Mouse (Mus musculus) neural tube, embryonic 10.5 days (tissue): ENCODE measurements around the gene Cd9.

Experiments used
- DNase-seq: peaks from one replicate; pipeline ENCODE4 v3.0.0-alpha.2; 2017; ENCODE audit warnings: low spot score; ENCODE audit errors: extremely low spot score

Cd9 gene

DNA sequence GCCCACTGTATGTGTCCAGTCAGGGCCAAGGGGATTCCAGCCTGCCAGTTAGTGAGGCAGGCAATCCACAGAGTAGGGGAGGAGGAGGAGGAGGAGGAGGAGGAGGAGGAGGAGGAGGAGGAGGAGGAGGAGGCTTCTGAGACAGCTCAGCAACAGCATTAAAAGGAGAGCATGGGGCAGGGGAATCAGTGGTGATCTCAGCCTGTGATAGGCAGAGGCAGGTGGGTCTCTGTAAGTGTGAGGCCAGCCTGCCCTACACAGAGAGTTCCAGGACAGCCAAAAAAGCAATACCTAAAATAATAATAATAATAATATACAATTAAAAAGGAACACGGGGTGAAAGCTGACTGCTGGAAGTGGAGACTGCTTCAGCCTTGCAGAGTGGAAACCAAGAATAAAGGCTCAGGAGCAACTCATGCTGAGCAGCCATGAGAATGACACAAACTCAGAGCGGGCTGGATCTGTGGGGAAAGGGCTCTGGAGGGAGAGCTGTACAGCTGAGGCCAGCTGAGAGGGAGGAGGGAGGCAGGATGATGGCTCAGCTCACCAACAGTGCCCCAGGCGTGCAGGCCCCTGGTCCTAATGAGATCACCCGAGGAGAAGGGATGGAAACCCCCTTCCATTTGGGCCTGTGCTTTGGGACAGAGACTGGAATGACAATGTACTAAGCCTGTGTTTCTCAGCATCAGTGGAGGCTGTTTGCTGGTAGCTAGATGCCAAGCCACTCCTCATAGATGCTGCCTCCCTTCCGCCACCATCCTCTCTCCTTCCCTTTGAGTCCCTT, 59.7 kb downstream of the Cd9 start:
- no peak for DNase-seq

DNA sequence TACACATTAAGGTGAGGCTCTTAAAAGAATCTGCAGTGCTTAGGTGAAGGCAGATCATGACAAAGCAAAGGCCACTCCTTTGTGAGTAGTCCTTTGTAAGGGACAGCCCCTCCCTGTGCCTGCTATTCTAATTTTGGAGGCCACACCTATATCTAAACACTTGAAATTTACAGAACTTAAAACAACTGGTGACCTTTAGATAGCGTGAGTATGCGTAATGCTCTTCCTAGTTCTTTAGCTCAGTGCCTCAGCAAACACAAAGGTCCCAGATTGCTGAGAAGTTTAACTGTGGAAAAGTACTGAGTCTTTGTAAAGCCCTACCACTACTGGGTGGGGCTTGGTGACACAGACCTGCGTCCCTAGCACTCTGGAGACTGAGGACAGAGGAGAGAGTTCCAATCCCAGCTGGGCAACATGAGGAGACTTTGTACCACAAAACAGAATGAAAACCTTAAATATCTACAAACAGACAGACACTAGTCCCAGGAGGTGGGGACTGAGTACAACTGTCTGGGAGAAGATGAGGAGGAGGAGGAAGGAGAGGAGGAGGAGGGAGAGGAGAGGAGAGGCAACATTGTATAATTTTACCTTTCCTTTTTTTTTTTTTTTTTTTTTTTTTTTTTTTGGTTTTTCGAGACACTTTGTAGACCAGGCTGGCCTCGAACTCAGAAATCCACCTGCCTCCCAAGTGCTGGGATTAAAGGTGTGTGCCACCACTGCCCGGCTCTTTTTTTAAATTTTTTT, 60.7 kb downstream of the Cd9 start:
- DNase-seq = no peak

DNA sequence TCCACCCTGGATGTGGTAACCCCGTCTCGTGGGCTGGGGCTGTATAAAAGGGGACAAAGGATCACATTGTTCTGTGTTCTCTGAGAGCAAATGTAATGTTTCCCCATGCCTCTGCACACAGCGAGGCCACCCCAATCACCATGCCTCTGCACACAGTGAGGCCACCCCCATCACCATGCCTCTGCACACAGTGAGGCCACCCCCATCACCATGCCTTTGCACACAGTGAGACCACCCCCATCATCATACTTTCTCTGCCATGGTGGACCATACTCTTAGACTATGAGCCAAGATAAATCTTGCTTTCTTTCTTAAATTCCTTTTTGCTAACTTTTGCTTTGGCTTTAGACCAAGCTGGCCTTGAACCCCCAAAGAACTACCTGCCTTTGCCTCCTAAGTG, 61.3 kb downstream of the Cd9 start:
- no peak for DNase-seq

DNA sequence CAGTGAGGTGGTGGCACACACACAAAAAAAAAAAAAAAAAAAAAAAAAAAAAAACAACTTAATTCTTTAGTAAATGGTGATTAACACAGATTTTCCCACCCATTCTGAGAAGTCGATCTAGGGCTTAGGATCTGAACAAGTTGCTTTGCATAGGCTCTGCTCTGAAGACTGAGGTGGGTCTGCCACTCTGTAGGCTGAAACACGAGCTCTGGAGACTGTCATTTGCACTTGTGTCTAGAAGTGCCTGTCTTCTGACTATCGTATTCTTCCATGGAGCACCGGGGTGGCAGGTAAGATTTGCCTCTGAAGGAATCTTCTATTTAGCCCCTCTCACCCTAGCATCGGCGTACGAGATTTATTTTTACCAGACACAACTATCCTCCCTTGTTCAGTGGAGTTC, 62.1 kb downstream of the Cd9 start:
- DNase-seq = no peak

DNA sequence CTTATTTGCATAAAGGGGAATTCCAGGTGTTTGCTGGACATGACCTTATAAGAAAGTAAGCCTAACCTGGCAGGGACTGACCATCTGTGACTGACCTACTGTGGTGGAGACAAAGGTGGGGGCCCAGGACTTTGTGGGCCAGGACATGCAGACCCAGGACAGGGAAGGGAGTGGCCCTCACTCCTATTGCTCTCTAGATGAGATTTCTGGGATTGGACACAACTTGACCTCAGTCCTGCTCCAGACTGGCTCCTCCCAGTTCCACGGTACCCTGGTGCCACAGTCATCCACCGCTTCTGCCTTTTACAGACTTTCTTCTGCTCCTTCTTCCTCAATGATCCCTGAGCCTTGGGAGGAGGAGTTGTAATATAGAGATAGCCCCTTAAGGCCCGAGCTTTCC, 63.6 kb downstream of the Cd9 start:
- DNase-seq = no peak

DNA sequence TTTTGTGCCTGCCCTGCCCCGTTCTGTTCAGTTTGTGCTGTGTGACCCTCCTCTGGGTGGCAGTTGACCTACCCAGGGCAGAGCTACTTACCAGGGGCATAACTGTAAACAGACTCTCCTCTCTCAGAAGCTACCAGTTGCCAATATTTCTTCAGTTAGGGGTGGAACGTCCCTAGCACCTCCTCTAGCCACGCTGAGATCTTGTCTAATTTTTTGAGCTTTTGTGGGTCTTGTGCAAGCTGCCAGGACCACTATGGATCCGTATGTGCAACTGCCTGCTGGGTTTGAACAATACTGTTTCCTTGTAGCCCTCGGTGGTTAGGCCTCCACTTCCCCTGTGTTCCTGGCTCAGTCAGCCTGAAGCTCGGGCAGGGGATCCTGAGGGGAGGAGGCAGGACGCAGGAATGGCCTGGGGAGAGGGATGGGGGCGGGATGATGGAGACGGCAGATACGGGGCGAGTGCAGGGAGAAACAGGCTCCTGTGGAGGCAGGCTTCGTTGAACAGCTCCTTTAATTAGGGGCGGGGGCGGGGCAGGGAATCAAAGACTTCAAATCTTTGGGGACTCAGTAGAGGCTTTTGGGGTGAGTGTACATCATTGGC, 64.1 kb downstream of the Cd9 start:
- DNase-seq = no peak

DNA sequence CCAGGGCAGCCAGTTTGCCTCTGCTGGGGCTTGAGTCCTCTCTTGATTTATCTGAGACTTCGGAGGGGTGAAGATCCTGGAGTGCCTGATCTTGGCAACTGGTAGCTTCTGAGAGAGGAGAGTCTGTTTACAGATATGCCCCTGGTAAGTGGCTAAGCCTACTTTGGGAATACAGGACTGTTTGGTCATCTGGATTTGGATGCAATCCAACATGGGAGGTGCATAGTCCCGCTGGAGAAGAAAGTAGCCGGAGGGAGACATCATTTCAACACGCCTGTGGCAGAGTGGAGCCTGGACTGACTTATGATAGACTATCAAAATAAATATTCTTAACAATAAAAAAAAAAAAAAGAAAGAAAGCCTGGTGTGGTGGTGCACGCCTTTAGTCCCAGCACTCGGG, 64.8 kb downstream of the Cd9 start:
- DNase-seq = no peak

DNA sequence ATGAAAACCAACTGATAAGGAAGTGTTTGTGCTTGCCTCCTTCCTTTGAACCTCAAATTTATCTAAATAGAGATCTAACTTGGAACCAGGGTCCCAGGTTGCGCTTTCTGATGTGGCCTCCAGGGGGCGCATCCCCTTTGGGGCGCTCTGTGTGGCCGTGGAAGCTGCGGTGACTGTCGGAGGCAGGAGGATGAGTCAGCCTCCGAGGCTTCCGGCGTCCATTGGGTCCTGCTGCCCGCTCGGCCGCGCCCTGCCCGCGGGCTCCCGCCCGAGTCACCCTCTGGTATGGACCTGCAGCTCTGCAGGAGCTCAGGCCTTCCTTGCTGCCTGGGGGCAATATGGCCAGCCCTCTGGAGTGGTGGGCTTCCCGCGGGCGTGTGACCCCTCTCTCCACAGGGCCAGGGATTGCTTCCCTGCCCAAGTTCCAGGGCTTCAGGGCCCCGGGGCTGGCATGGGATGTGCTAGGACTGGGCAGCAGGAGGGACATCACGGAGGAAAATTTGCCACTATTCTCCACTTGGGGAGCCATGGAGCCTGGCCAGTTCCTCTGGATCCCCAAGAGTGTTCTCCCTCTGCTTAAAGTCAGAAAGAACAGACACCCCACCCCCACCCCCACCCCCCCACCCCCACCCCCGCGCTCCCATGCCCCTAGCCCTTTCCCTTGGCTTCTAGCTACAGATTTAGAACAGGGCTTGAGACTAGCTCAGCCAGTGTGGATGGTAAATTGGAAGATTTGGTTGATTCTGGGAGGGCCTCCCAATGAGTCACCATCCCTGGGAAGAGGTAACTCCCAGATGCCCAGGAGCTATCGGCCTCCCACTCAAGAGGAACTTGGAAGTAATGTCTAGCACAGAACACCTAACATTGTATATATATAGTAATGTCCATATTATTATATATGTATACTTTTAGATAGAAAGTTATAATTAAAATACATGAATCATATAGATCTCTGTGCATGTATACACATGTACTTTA, 67.9 kb downstream of the Cd9 start:
- DNase-seq = peak; percentile 91

DNA sequence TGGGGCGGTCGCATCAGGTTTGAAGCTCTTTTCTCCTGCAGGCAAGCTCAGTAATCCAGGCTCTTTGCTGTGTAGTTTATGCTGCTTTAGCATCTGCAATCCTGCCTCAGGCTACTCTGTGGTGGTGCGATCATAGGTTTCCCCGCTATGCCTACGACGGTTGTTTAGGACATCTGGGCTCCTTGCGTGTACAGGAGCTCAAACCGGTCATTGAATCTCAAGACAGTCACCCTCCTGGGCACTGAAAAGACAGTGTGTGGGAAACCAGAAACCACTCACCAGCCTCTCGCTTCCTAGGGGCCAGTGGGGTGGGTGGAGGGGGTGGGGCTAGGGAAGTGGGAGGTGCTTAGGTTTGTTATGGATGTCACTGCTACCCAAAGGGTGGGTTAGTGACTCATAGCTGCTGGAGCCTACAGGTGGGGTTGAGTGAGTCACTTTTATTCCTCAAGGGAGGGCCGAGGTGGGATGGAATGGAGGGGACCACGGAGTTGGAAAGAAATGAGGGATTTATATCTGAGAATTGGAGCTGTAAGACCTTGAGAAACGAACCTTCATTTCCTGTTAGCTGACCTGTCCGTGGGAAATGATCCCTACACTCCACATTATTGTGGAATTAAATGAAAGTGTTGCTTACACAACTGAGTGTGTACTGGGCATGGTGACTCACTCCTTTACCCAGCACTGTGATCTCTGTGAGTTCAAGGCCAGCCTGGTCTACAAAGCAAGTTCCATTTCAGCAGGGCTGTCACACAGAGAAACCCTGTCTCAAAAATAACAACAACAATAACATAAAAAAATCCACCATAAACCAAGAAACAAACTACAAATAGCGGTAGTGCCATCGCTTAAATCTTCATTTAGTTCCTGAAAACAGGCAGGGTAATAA, 69.1 kb downstream of the Cd9 start:
- no peak for DNase-seq

DNA sequence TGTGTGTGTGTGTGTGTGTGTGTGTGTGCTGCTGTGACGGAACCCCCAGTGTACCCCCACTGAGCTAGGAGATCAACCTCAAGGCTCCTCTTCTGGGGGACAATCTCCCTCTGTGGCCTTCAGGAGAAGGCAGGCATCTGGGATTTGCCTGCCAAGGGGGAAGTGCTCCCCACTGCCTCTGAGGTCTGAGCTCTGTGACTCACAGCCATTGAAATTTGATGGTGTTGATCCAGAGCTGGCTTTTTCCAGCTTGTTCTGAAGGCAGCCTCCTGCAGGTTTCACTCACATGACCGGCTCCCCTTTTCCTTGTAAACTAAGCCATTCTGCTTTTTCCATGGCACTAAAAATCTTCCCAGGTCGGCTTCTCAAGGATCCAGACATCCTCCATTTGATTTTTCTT, 70.4 kb downstream of the Cd9 start:
- no peak for DNase-seq

DNA sequence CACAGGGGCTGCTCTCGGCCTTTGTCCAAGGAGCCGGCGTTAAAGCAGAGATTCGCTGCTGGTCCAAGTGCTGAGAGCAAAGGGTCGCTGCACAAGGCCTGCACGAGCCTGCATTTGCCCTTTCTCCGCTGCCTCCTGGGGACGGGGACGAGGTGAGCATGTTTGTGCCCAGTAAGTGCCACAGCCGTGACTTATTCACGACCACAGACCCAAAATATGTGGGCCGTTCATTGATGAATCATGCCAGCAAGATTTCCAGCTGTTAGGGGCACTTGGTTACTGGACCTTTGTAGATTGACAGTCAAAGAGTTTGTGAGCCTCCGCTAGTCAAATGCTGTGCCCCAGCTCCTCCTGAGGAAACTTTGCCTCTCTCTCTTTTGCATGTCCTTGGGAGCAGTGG, 71.1 kb downstream of the Cd9 start:
- no peak for DNase-seq

DNA sequence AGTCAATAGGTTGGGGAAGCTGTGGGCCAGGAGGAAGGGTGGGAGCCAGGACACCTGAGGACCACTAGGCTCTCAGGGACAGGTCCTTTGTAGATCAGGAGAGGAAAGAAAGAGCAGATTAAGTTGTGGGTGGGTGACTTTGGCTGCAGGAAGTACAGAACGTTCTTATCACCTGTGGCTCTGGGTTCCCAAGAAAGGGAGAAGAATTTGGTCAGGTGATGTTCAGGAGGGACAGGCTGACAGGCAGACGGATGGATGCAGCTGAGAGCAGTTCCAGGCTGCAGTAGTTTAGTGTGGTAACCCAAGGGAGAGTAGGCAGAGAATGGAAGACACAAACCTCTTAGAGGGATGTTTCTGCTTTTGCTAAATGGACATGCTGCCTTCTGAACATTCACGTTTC, 71.5 kb downstream of the Cd9 start:
- no peak for DNase-seq

DNA sequence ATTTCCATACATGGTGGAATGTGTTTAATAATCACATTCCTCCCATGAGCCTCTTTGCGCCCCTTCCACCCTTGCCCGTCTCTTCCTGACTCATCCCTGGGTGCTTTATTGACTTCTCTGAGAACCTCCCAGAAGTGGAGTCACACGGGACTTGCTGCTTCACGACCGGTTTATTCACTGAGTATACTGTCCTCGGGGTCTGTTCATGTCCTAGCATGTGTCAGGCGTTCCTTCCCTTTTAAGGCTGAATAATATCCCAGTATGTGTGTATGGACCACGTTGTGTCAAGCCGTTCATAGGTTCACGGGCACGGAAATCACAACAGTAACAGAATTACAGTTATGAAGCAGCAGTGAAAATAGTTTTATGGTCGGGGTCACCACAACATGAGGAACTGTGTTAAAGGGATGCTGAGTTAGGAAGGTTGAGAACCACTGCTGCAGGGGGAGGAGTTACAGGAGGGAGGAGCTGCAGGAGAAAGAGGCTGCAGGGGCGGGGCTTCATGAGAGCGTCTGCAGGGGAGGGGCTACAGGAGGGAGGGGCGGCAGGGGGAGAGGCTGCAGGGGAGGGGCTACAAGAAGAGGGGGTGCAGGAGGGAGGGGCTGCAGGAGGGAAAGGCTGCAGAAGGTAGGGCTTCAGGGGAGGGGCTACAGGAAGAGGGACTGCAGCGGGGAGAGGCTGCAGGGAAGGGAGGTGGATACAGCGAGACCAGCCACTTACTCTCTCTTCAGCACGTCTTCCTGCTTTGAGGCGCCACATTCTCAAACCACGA, 72.4 kb downstream of the Cd9 start:
- peak; percentile 71 for DNase-seq

DNA sequence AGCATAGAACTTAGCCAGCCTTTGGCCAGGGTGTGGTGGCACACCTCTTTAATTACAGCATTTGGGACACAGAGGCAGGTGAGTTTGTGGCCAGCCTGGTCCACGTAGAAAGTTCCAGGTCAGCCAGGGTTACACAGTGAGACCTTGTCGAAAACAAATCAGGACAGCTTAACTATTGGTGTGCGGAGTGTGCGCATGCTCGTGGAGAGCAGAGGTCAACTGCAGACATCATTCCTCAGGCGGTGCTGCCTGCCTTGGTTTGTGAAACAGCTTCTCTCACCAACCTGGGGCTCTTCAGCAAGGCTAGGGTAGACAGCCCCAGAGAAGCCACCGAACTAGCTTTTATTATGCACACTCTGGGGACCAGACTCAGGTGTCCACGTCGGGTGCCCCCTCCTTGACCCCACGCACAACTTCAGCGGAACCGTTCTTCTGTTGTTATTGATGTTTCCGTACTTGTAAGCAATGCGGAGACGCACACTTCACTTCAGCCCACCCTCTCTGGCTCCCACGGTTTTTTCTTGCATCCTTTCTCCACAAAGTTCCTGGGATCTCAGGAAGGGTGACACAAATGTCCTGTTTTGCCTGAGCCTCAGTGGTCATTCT, 74.0 kb downstream of the Cd9 start:
- no peak for DNase-seq

DNA sequence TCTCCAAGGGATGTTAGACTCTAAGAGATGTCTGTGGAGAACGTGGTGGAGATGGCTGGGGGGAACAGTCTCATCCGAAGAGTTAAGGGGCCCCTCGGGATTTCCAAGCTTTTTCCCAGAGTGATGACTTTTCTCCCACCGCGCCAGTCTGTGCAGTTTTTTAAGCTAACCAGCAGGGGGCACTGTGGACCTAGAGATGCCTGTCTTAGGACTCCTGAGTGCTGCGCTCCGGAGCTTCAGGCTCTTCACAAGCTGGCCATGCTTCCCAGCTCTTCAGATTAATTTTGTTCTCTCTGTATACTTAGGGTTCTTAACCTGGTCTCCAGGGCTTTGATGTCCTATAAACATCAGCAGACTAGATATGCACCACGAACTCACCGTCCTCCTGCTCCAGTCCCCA, 75.8 kb downstream of the Cd9 start:
- DNase-seq = peak; percentile 85

DNA sequence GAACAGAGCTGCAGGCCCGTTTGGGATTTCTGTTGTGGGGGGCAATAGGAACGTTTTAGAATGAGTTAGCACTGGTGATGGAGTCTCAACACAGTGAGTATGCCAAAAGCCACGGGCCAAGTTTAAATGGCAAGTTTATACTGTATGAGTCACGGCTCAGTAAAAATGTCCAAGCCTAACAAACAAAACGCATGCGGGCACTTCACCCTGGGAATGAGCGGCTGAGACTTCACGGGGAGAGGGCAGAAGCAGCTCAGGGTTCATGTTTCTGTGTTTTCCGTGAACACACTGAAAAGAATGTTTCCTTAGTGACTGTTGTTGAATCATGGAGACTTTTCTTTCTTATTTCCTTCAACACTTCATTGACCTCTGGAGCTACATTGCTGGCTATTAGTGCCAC, 81.3 kb downstream of the Cd9 start:
- no peak for DNase-seq

DNA sequence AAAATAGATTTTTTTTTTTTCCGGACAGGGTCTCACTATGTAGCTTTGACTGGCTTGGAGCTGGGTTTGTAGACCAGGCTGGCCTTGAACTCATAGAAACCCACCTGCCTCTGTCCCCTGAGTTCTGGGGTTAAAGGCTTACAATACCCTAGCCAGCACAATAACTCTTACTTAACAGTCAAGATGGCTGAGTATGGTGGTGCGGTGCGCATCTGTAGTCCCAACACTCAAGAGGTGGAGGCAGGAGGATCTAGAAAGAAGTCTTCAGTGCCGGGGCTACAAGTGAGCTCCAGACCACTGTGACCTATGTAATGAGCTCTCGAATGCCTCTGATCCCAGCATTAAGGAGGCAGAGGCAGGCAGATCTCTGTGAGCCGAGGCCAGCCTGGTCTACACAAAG, 82.9 kb downstream of the Cd9 start:
- DNase-seq = no peak

DNA sequence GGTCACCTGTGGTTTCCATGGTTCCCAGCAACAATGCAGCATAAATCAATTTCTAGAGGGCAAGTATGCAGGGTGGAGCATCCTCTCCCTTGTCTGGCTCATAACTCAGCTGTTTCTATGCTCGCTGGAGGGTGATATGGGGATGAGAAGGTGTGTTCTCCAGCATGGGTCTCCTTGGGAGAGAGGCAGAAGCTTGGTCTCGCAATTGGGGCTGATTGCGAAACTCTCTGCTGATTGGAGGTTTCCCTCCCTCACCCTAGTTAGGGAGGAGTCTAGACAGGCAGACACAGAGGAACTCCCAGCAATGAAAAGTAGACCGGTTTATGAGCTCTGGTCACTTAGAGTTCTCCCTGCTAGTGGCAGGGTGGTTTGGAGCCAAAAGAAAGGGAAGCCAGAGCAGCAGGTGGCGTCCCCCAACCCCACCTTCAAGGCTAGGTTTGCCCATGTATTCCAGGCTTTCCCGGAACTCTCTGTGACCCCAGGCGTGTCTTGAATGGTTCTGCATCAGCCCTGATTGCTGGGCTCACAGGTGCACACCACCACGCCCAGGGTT, 83.5 kb downstream of the Cd9 start:
- DNase-seq = no peak

DNA sequence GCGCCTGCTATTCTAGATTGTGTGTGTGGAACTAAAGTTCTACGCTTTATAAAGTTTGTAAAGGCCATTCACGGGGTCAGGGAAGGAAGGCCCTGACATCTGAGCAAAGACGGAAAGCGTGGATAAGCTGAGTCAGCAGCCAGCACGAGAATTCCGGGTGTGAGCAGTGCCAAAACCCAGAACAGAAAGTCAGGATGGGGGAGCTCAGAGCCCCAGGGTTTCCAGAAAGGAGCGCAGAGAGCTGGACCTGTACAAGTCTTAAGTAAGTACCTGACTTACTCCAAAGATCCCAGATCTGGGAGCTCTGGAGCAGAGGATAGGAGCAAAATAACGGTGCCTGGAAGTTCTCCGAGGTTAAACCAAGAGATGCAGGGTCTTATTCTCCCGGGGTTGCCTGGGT, 84.0 kb downstream of the Cd9 start:
- no peak for DNase-seq
